Mouse (Mus musculus) layer of hippocampus, adult 2 months (tissue): ENCODE measurements around the gene Scap. TPM values are rescaled to one million over a fixed set of nuclear protein-coding genes. Genes with fewer than 3 reads are reported as not detected.
A peak's percentile ranks its signal among the peaks of the same experiment; 100 is the strongest.
"Not testable (repeated sequence)": the region's sequence is repeated elsewhere in the genome, so short reads cannot be mapped to it uniquely, and the experiment has no call there.

Experiments used
- DNase-seq, 2 experiments: peaks; one replicate each; pipeline ENCODE4 v3.0.0; 2022; ENCODE audit warnings: low spot score in 2 of 2
- H3K27ac ChIP-seq: fragments of 200-600 bp; 2 replicates; pipeline ENCODE4 v1.8.1; 2022
- H3K4me3 ChIP-seq: fragments of 200-600 bp; 2 replicates; pipeline ENCODE4 v1.8.1; 2022; ENCODE audit warnings: mild to moderate bottlenecking
- CTCF ChIP-seq: fragments of 200-600 bp; conservative IDR thresholded peaks from 2 replicates; pipeline ENCODE4 v1.8.1; 2022; ENCODE audit warnings: antibody characterized with exemption, mild to moderate bottlenecking, moderate library complexity
- total RNA-seq, 2 experiments: library from RNA; stranded (reverse); gene quantifications; 2 replicates each; pipeline ENCODE4 v1.2.3; 2021

Gene Scap
- total RNA-seq, 2 experiments from 2014 or later, result 93.4 to 95.0 TPM

GRCm38 (mm10) chr9:110315410-110315809 lies 17.7 kb upstream of the Scap start:
- TF ChIP-seq CTCF, result no peak

GRCm38 (mm10) chr9:110315904-110316303 lies 17.2 kb upstream of the Scap start:
- Histone ChIP-seq H3K27ac (no peak overlapping the region), H3K4me3 (no peak overlapping the region)
- no peak for TF ChIP-seq CTCF
- no peak for DNase-seq

More at GRCm38 (mm10) chr9:110315410-110315809, 17.7 kb upstream of the Scap start:
- Histone ChIP-seq H3K4me3 (no peak overlapping the region), H3K27ac (no peak overlapping the region)
- no peak for DNase-seq

GRCm38 (mm10) chr9:110316503-110316902 lies 16.6 kb upstream of the Scap start:
- Histone ChIP-seq H3K27ac (no peak overlapping the region), H3K4me3 (no peak overlapping the region)
- no peak for DNase-seq
- TF ChIP-seq CTCF, result no peak

GRCm38 (mm10) chr9:110320769-110321168 lies 12.3 kb upstream of the Scap start:
- DNase-seq, result no peak
- no peak overlapping the region for H3K27ac ChIP-seq
- TF ChIP-seq CTCF, result no peak
- H3K4me3 ChIP-seq, result no peak overlapping the region

GRCm38 (mm10) chr9:110322972-110323371 lies 10.1 kb upstream of the Scap start:
- DNase-seq, result no peak
- TF ChIP-seq CTCF, result no peak
- H3K4me3 ChIP-seq, result no peak overlapping the region
- H3K27ac ChIP-seq, result no peak overlapping the region

GRCm38 (mm10) chr9:110324181-110324580 lies 8.9 kb upstream of the Scap start:
- Histone ChIP-seq H3K4me3 (no peak overlapping the region), H3K27ac (no peak overlapping the region)
- no peak for TF ChIP-seq CTCF
- no peak for DNase-seq

- Histone ChIP-seq H3K4me3 (no peak overlapping the region), H3K27ac (no peak overlapping the region)
- no peak for TF ChIP-seq CTCF
- DNase-seq, result no peak
Measured at GRCm38 (mm10) chr9:110328178-110328577, 4.9 kb upstream of the Scap start.

GRCm38 (mm10) chr9:110328946-110329630 lies 4.0 kb upstream of the Scap start:
- no peak for TF ChIP-seq CTCF
- no peak overlapping the region for H3K27ac ChIP-seq
- DNase-seq, result no peak
- no peak overlapping the region for H3K4me3 ChIP-seq

- Histone ChIP-seq H3K27ac (no peak overlapping the region), H3K4me3 (no peak overlapping the region)
- no peak for TF ChIP-seq CTCF
- DNase-seq, result no peak
Measured at GRCm38 (mm10) chr9:110329655-110330054, 3.4 kb upstream of the Scap start.

- no peak for DNase-seq
- H3K27ac ChIP-seq, result no peak overlapping the region
- no peak for TF ChIP-seq CTCF
Measured at GRCm38 (mm10) chr9:110330341-110330740, 2.7 kb upstream of the Scap start.

GRCm38 (mm10) chr9:110330913-110331312 lies 2.2 kb upstream of the Scap start:
- H3K27ac ChIP-seq, H3K4me3 ChIP-seq, DNase-seq: not testable (repeated sequence)

More at GRCm38 (mm10) chr9:110330341-110330740, 2.7 kb upstream of the Scap start:
- no peak overlapping the region for H3K4me3 ChIP-seq

- Histone ChIP-seq H3K27ac (peak overlapping the region; percentile 81), H3K4me3 (peak overlapping the region; percentile 89)
- DNase-seq, result no peak
- TF ChIP-seq CTCF, result no peak
Measured at GRCm38 (mm10) chr9:110333896-110334259, 790 bp downstream of the Scap start.

GRCm38 (mm10) chr9:110334849-110335248 lies 1.8 kb downstream of the Scap start:
- DNase-seq, result no peak
- H3K4me3 ChIP-seq, result no peak overlapping the region
- H3K27ac ChIP-seq, result peak overlapping the region; percentile 46; the same call in 1 of the 2 replicates
- TF ChIP-seq CTCF, result no peak

- no peak overlapping the region for H3K4me3 ChIP-seq
- no peak for TF ChIP-seq CTCF
- no peak overlapping the region for H3K27ac ChIP-seq
- DNase-seq, result no peak
Measured at GRCm38 (mm10) chr9:110340037-110340750, 7.1 kb downstream of the Scap start.
